17 mouse cellular contexts compared by ENCODE assay signal in the genomic region with DNA sequence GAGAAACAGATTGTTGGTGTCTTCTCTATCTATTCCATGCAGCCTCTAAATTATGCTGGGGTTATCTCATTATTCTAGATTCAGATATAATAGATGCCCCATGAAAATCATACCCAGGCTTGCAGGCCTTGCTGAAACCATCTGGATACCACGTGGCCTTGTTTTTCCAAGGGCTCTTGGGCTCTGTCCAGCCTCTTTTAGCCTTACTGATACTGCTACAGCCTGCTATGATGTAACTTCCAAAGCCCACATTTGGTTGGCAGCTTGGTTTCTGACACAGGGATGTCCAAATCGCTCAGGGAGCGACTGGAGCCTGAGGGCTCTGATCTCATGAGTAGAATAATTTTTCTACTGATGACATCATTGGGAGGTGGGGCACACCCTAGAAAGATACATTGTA. TPM values are rescaled to one million over a fixed set of nuclear protein-coding genes. Genes with fewer than 3 reads are reported as not detected.
DNase-seq lines count a peak whose midpoint lies in the region; ATAC-seq lines count a peak whose summit lies in the region.
"Had no signal": no experiment of that assay in that cellular context is flagged by ENCODE, and none has a peak within 500 bp of the region (broad histone marks: within the 10 kb centered on the region; RNA-seq: fewer than 3 reads in every experiment).

No protein-coding gene starts in this region.

- no peaks in the 10 kb centered on the region for H3K36me3 ChIP-seq in hindbrain, embryonic 11.5 days (ENCODE audit: control insufficient read depth, insufficient read depth, low read length)
- H3K36me3 ChIP-seq in hindbrain, embryonic 16.5 days (ENCODE audit: control insufficient read depth, insufficient read depth, low read length), result no peaks in the 10 kb centered on the region
- H3K36me3 ChIP-seq: embryonic facial prominence, embryonic 10.5 days; hindbrain, embryonic 15.5 days; limb, embryonic 12.5 days had no signal

- DNase-seq in adrenal gland, postnatal 14 days, result peak; percentile 53
- no peak for DNase-seq in adrenal gland, postnatal 4 days (ENCODE audit: low spot score in 2 of 2)
- no peak for DNase-seq in hindbrain, embryonic 11.5 days (ENCODE audit: low spot score)
- DNase-seq in ovary, adult 18-20 months (ENCODE audit: low spot score), result peak; percentile 76
- no peak for DNase-seq in ovary, postnatal 10 days (ENCODE audit: low spot score)
- no peak for DNase-seq in testis, postnatal 10 days (ENCODE audit: low spot score)
- DNase-seq in thymus, postnatal 14 days, result no peak
- DNase-seq: cerebellum, postnatal 36 days; kidney, adult 11 months; right cerebral cortex, postnatal 4 days had no signal

- WGBS in hindbrain, embryonic 11.5 days, result 83% methylated on average over 3 of the region's 3 CpGs
- WGBS in hindbrain, embryonic 16.5 days, result 82% methylated on average over 3 of the region's 3 CpGs

- no peaks in the 10 kb centered on the region for H3K27me3 ChIP-seq in hindbrain, embryonic 11.5 days (ENCODE audit: control insufficient read depth, insufficient read depth, low read length)
- no peaks in the 10 kb centered on the region for H3K27me3 ChIP-seq in hindbrain, embryonic 16.5 days (replicated peaks; ENCODE audit: control insufficient read depth, insufficient read depth, low read length)
- H3K27me3 ChIP-seq: hindbrain, embryonic 15.5 days; limb, embryonic 12.5 days had no signal

- no peaks in the 10 kb centered on the region for H3K9me3 ChIP-seq in hindbrain, embryonic 11.5 days (ENCODE audit: control insufficient read depth, low read length)
- no peaks in the 10 kb centered on the region for H3K9me3 ChIP-seq in hindbrain, embryonic 16.5 days (ENCODE audit: control insufficient read depth, low read length)
- H3K9me3 ChIP-seq: embryonic facial prominence, embryonic 10.5 days; hindbrain, embryonic 15.5 days; limb, embryonic 12.5 days had no signal

- ATAC-seq in hindbrain, embryonic 11.5 days (ENCODE audit: low FRiP score), result no peak
- no peak for ATAC-seq in hindbrain, embryonic 16.5 days
- ATAC-seq: forebrain, embryonic 14.5 days had no signal

- H3K4me3 ChIP-seq in hindbrain, embryonic 11.5 days (ENCODE audit: low read depth, low read length), result no peak overlapping the region
- no peak overlapping the region for H3K4me3 ChIP-seq in hindbrain, embryonic 16.5 days (ENCODE audit: low read length)
- H3K4me3 ChIP-seq: embryonic facial prominence, embryonic 10.5 days; hindbrain, embryonic 15.5 days; left cerebral cortex, adult 2 months; limb, embryonic 12.5 days had no signal

- no peak overlapping the region for H3K4me2 ChIP-seq in hindbrain, embryonic 11.5 days (replicated peaks; ENCODE audit: low read depth, low read length)
- H3K4me2 ChIP-seq in hindbrain, embryonic 16.5 days (ENCODE audit: low read length), result no peak overlapping the region
- H3K4me2 ChIP-seq: hindbrain, embryonic 15.5 days; limb, embryonic 12.5 days had no signal

- peak overlapping the region; percentile 51; the same call in 1 of the 2 replicates for H3K27ac ChIP-seq in hindbrain, embryonic 11.5 days (ENCODE audit: low read depth, low read length)
- H3K27ac ChIP-seq in hindbrain, embryonic 16.5 days (ENCODE audit: low read depth, low read length), result no peak overlapping the region
- H3K27ac ChIP-seq: embryonic facial prominence, embryonic 10.5 days; hindbrain, embryonic 15.5 days; left cerebral cortex, adult 2 months; limb, embryonic 12.5 days; liver, embryonic 14.5 days had no signal

- H3K4me1 ChIP-seq in hindbrain, embryonic 11.5 days (replicated peaks; ENCODE audit: control insufficient read depth, insufficient read depth, low read length), result no peaks in the 10 kb centered on the region
- peaks cover 8% of the 10 kb centered on the region for H3K4me1 ChIP-seq in hindbrain, embryonic 16.5 days (ENCODE audit: control insufficient read depth, insufficient read depth, low read depth, low read length)

- no peak overlapping the region for H3K9ac ChIP-seq in hindbrain, embryonic 11.5 days (ENCODE audit: low read depth, low read length)
- no peak overlapping the region for H3K9ac ChIP-seq in hindbrain, embryonic 16.5 days (ENCODE audit: low read depth, low read length)
- H3K9ac ChIP-seq: hindbrain, embryonic 15.5 days; limb, embryonic 12.5 days; liver, embryonic 14.5 days had no signal

RNA-seq across cellular contexts. Expression of gene 2510009E07Rik, which starts 48.5 kb away (rescaled TPM):
- 16.7 and 17.5 TPM in 2 replicates for total RNA-seq in adrenal gland, postnatal 14 days (2021)
- 10 to 100 TPM; 30.1 to 32.8 TPM for total RNA-seq in adrenal gland, postnatal 4 days (2021)
- polyA plus RNA-seq in hindbrain, embryonic 11.5 days (2014; fragmentation: Nextera tagmentation; extraction: Ambion mirVana), result 28.1 and 33.8 TPM in 2 replicates
- 42.6 and 47.6 TPM in 2 replicates for polyA plus RNA-seq in hindbrain, embryonic 16.5 days (2015; fragmentation: Nextera tagmentation; extraction: Ambion mirVana)

Comparison
In these comparisons a context has a peak if more than half of its experiments do, and no peak if none do; other contexts are left out.
1. DNase-seq: peak in adrenal gland, postnatal 14 days (single experiment) and ovary, adult 18-20 months (single experiment); none in adrenal gland, postnatal 4 days (0 of 2), hindbrain, embryonic 11.5 days (single experiment), ovary, postnatal 10 days (single experiment), testis, postnatal 10 days (single experiment) and thymus, postnatal 14 days (single experiment).